In the genomic region with DNA sequence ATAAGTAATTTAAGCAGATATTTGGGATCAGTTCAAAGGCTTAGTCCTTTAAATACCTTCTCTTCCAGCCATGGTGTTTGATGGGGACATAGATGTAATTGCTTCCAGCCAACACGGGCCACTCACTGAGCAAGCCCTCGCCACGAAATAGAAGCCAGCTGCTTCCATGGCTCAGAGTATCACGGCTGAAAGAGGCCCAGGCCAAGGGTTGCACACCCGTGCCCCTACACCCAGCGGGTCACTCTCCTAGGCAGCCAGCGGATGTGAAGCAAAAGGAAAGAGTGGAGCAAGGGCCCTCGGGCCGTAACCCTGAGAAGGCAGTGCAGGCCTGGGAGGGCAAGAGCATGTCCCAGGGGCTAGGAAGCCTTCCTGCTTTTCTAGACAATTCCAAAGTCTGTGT, we compare ENCODE assay signal across 15 mouse cellular contexts. TPM values are rescaled to one million over a fixed set of nuclear protein-coding genes. Genes with fewer than 3 reads are reported as not detected.
DNase-seq lines count a peak whose midpoint lies in the region; ATAC-seq and TF ChIP-seq lines count a peak whose summit lies in the region.
"Had no signal": no experiment of that assay in that cellular context is flagged by ENCODE, and none has a peak within 500 bp of the region (broad histone marks: within the 10 kb centered on the region; RNA-seq: fewer than 3 reads in every experiment).

No protein-coding gene starts in this region.

- H3K36me3 ChIP-seq in stomach, postnatal 0 days (ENCODE audit: control insufficient read depth, insufficient read depth, low read length) = no peaks in the 10 kb centered on the region
- H3K36me3 ChIP-seq: midbrain, embryonic 15.5 days; neural tube, embryonic 13.5 days had no signal

- DNase-seq in kidney, postnatal 14 days = peak; percentile 25
- no peak for DNase-seq in kidney, adult 8-10 months
- peak; percentile 60 for DNase-seq in embryo, embryonic 9.5 days (ENCODE audit: extremely low spot score)
- peak; percentile 14 to 39 for DNase-seq in kidney, postnatal 36 days
- DNase-seq in lung, postnatal 4 days = peak; percentile 15 to 55
- no peak for DNase-seq in c-Kit-positive CD71-positive TER-119-positive erythroid progenitor cells, embryonic 14.5 days (ENCODE audit: low spot score)
- no peak for DNase-seq in stomach, postnatal 0 days (ENCODE audit: low spot score)
- DNase-seq: adrenal gland, postnatal 36 days; liver; right cerebral cortex, adult 18-20 months had no signal

- no peaks in the 10 kb centered on the region for H3K4me1 ChIP-seq in stomach, postnatal 0 days (replicated peaks; ENCODE audit: control insufficient read depth, insufficient read depth)
- H3K4me1 ChIP-seq: midbrain, embryonic 15.5 days had no signal

- ATAC-seq in stomach, postnatal 0 days (ENCODE audit: low FRiP score, low TSS enrichment) = no peak
- ATAC-seq: CD4-positive, CD25-positive, alpha-beta regulatory T cell, adult 4 months; hindbrain, embryonic 16.5 days; midbrain, embryonic 15.5 days had no signal

- no peak overlapping the region for H3K9ac ChIP-seq in stomach, postnatal 0 days (ENCODE audit: low read length)
- H3K9ac ChIP-seq: midbrain, embryonic 15.5 days; neural tube, embryonic 13.5 days had no signal

- no peak overlapping the region for H3K4me3 ChIP-seq in stomach, postnatal 0 days (ENCODE audit: low read depth, low read length)
- H3K4me3 ChIP-seq: midbrain, embryonic 15.5 days; neural tube, embryonic 13.5 days had no signal

- no peak for TF ChIP-seq EP300 in stomach, postnatal 0 days (optimal IDR thresholded peaks at IDR 0.05)

- no peaks in the 10 kb centered on the region for H3K27me3 ChIP-seq in stomach, postnatal 0 days (ENCODE audit: control insufficient read depth, insufficient read depth, low read length)
- H3K27me3 ChIP-seq: midbrain, embryonic 15.5 days; neural tube, embryonic 13.5 days had no signal

- no peaks in the 10 kb centered on the region for H3K9me3 ChIP-seq in stomach, postnatal 0 days (ENCODE audit: control insufficient read depth, low read length)
- H3K9me3 ChIP-seq: midbrain, embryonic 15.5 days; neural tube, embryonic 13.5 days had no signal

- no peak for TF ChIP-seq CTCF in stomach, postnatal 0 days (IDR thresholded peaks at IDR 0.05; ENCODE audit: low read depth)

- H3K4me2 ChIP-seq in stomach, postnatal 0 days (replicated peaks; ENCODE audit: low read depth) = no peak overlapping the region
- H3K4me2 ChIP-seq: midbrain, embryonic 15.5 days; neural tube, embryonic 13.5 days had no signal

- H3K27ac ChIP-seq in stomach, postnatal 0 days (replicated peaks) = no peak overlapping the region
- H3K27ac ChIP-seq: macrophage; midbrain, embryonic 15.5 days; neural tube, embryonic 13.5 days had no signal

- 67% methylated on average over 9 of the region's 9 CpGs for WGBS in stomach, postnatal 0 days

RNA-seq across cellular contexts. Expression of gene Phykpl, which starts 42.1 kb away (rescaled TPM):
- polyA plus RNA-seq in stomach, postnatal 0 days (2015; fragmentation: Nextera tagmentation; extraction: Ambion mirVana) = 13.3 and 14.0 TPM in 2 replicates

Comparison
In these comparisons a context has a peak if more than half of its experiments do, and no peak if none do; other contexts are left out.
1. DNase-seq: peak in kidney, postnatal 14 days (single experiment), embryo, embryonic 9.5 days (single experiment), kidney, postnatal 36 days (2 of 2) and lung, postnatal 4 days (2 of 2); none in kidney, adult 8-10 months (0 of 2), c-Kit-positive CD71-positive TER-119-positive erythroid progenitor cells, embryonic 14.5 days (single experiment) and stomach, postnatal 0 days (single experiment).